Mouse (Mus musculus) olfactory bulb, adult 2 months (tissue): ENCODE results near the gene Tmem108. TPM values are rescaled to one million over a fixed set of nuclear protein-coding genes. Genes with fewer than 3 reads are reported as not detected.

Experiments used
- H3K27ac ChIP-seq: fragments of 200-500 bp; 2 replicates; pipeline ENCODE4 v1.5.1; 2012; ENCODE audit warnings: low read depth, low read length; ENCODE audit not compliant: insufficient read depth
- H3K4me1 ChIP-seq: fragments of 200-500 bp; 2 replicates; pipeline ENCODE4 v1.6.1; 2012; ENCODE audit warnings: low read length; ENCODE audit not compliant: control insufficient read depth, insufficient read depth
- H3K4me3 ChIP-seq: fragments of 200-500 bp; 2 replicates; pipeline ENCODE4 v1.5.1; 2012; ENCODE audit warnings: mild to moderate bottlenecking, low read depth, low read length, moderate library complexity; ENCODE audit not compliant: insufficient read depth
- CTCF ChIP-seq: fragments of 200-500 bp; IDR thresholded peaks from 2 replicates; pipeline ENCODE4 v1.5.1; 2012; ENCODE audit warnings: low read depth, mild to moderate bottlenecking, low read length, moderate library complexity; ENCODE audit not compliant: insufficient read depth
- POLR2A ChIP-seq: fragments of 200-500 bp; IDR thresholded peaks from 2 replicates; pipeline ENCODE4 v1.6.1; 2012; ENCODE audit warnings: mild to moderate bottlenecking, low read depth, low read length, moderate library complexity; ENCODE audit not compliant: insufficient read depth
- WGBS: fragments of 180-500 bp; shearing (Covaris S2); methylation state at CpG from one replicate; pipeline ENCODE4 v1.1.7; 2018; 5-methylcytosine and 5-hydroxymethylcytosine counted together
- polyA plus RNA-seq: library from polyadenylated mRNA; stranded (reverse); fragments of >200 nt; gene quantifications from 2 replicates; pipeline ENCODE4 v1.2.4, GENCODE M21; 2012; ENCODE audit warnings: low replicate concordance; ENCODE audit not compliant: missing spikeins, insufficient read depth, insufficient read length

Gene Tmem108
- polyA plus RNA-seq, 1 experiment = not detected

GRCm38 (mm10) chr9:103563864-103564610, 197.6 kb downstream of the Tmem108 start:
- H3K4me3 ChIP-seq = no peak overlapping the region
- 0 out of 2 replicates have a peak, but pooled peaks cover 3% of the 10 kb centered on the region for H3K4me1 ChIP-seq
- no peak overlapping the region for H3K27ac ChIP-seq
- WGBS = 32% methylated on average over 10 of the region's 10 CpGs
- no peak for TF ChIP-seq CTCF
- no peak for TF ChIP-seq POLR2A

- 93% methylated on average over 1 of the region's 1 CpGs for WGBS
- no peak overlapping the region for H3K27ac ChIP-seq
- H3K4me1 ChIP-seq = peaks cover 3% of the 10 kb centered on the region; the same call in 1 of the 2 replicates
- no peak for TF ChIP-seq CTCF
- TF ChIP-seq POLR2A = no peak
- H3K4me3 ChIP-seq = no peak overlapping the region
Observed at GRCm38 (mm10) chr9:103562063-103562462, 199.6 kb downstream of the Tmem108 start.

- 47% methylated on average over 6 of the region's 6 CpGs for WGBS
- Histone ChIP-seq H3K4me1 (peaks cover 8% of the 10 kb centered on the region), H3K27ac (no peak overlapping the region), H3K4me3 (no peak overlapping the region)
- no peak for TF ChIP-seq POLR2A
- no peak for TF ChIP-seq CTCF
Observed at GRCm38 (mm10) chr9:103558741-103559140, 202.9 kb downstream of the Tmem108 start.

- Histone ChIP-seq H3K4me3 (no peak overlapping the region), H3K4me1 (peaks cover 9% of the 10 kb centered on the region), H3K27ac (no peak overlapping the region)
- WGBS = 61% methylated on average over 7 of the region's 7 CpGs
- no peak for TF ChIP-seq POLR2A
- no peak for TF ChIP-seq CTCF
Observed at GRCm38 (mm10) chr9:103558240-103558639, 203.4 kb downstream of the Tmem108 start.

- H3K4me3 ChIP-seq = no peak overlapping the region
- TF ChIP-seq CTCF (no peak), POLR2A (no peak)
- 94% methylated on average over 15 of the region's 15 CpGs for WGBS
- no peak overlapping the region for H3K27ac ChIP-seq
- peaks cover 17% of the 10 kb centered on the region for H3K4me1 ChIP-seq
Observed at GRCm38 (mm10) chr9:103557085-103557484, 204.6 kb downstream of the Tmem108 start.

GRCm38 (mm10) chr9:103555334-103555733, 206.3 kb downstream of the Tmem108 start:
- Histone ChIP-seq H3K4me3 (no peak overlapping the region), H3K4me1 (peaks cover 24% of the 10 kb centered on the region)
- WGBS = 50% methylated on average over 6 of the region's 6 CpGs

GRCm38 (mm10) chr9:103550661-103551248, 210.9 kb downstream of the Tmem108 start:
- no peak overlapping the region for H3K4me3 ChIP-seq
- H3K27ac ChIP-seq = no peak overlapping the region

More at GRCm38 (mm10) chr9:103555334-103555733, 206.3 kb downstream of the Tmem108 start:
- no peak overlapping the region for H3K27ac ChIP-seq
- TF ChIP-seq POLR2A = no peak
- no peak for TF ChIP-seq CTCF

GRCm38 (mm10) chr9:103549178-103549577, 212.5 kb downstream of the Tmem108 start:
- Histone ChIP-seq H3K4me3 (no peak overlapping the region), H3K27ac (no peak overlapping the region), H3K4me1 (peaks cover 25% of the 10 kb centered on the region)
- 75% methylated on average over 3 of the region's 3 CpGs for WGBS
- TF ChIP-seq POLR2A = no peak
- no peak for TF ChIP-seq CTCF

More at GRCm38 (mm10) chr9:103550661-103551248, 210.9 kb downstream of the Tmem108 start:
- WGBS = 26% methylated on average over 21 of the region's 21 CpGs
- TF ChIP-seq CTCF (no peak), POLR2A (no peak)
- peaks cover 25% of the 10 kb centered on the region for H3K4me1 ChIP-seq

GRCm38 (mm10) chr9:103548606-103549005, 213.0 kb downstream of the Tmem108 start:
- H3K4me3 ChIP-seq = no peak overlapping the region
- no peak for TF ChIP-seq CTCF
- TF ChIP-seq POLR2A = no peak
- 95% methylated on average over 3 of the region's 3 CpGs for WGBS
- no peak overlapping the region for H3K27ac ChIP-seq
- peaks cover 27% of the 10 kb centered on the region for H3K4me1 ChIP-seq
